Mouse (Mus musculus): ENCODE measurements at regions not wholly inside any gene's neighbourhood (a gene's known extent, or its start where the extent isn't known, plus 50 kb on each side); places are given as distances from the start of the nearest gene placed in this dataset.
A peak's percentile ranks its signal among the peaks of the same experiment; 100 is the strongest.

- DNase-seq (ENCODE audit: low read depth, low spot score): no peak
- TF ChIP-seq CTCF (IDR thresholded peaks at IDR 0.05): no peak
- ATAC-seq: no peak
- POLR2A ChIA-PET: no interaction called here
- H3K27me3 ChIP-seq: peaks cover 4% of the 10 kb centered on the region
- in situ Hi-C loops (cut with MboI; ENCODE audit: low pct_unique_long_range_greater_than_20kb): no loop called here
- CTCF ChIA-PET: no interaction called here
Observed at GRCm38 (mm10) chr2:133671528-133671927, 119.6 kb downstream of the Bmp2 start.

- DNase-seq (ENCODE audit: low read depth, low spot score): no peak
- peaks cover 10% of the 10 kb centered on the region for H3K27me3 ChIP-seq
- POLR2A ChIA-PET: no interaction called here
- in situ Hi-C loops (cut with MboI; ENCODE audit: low pct_unique_long_range_greater_than_20kb): no loop called here
- TF ChIP-seq CTCF (IDR thresholded peaks at IDR 0.05): no peak
- CTCF ChIA-PET: no interaction called here
- ATAC-seq: no peak
Observed at GRCm38 (mm10) chr2:133684367-133684766, 132.4 kb downstream of the Bmp2 start.

GRCm38 (mm10) chr2:133688121-133688787 is 136.3 kb downstream of the Bmp2 start:
- ATAC-seq: no peak
- CTCF ChIA-PET: no interaction called here
- POLR2A ChIA-PET: no interaction called here

GRCm38 (mm10) chr2:133688788-133689155 is 136.8 kb downstream of the Bmp2 start:
- ATAC-seq: no peak
- POLR2A ChIA-PET: no interaction called here
- no peak for TF ChIP-seq CTCF (IDR thresholded peaks at IDR 0.05)
- DNase-seq (ENCODE audit: low read depth, low spot score): no peak
- CTCF ChIA-PET: no interaction called here
- peaks cover 10% of the 10 kb centered on the region for H3K27me3 ChIP-seq
- in situ Hi-C loops (cut with MboI; ENCODE audit: low pct_unique_long_range_greater_than_20kb): no loop called here

More at GRCm38 (mm10) chr2:133688121-133688787, 136.3 kb downstream of the Bmp2 start:
- H3K27me3 ChIP-seq: peaks cover 10% of the 10 kb centered on the region
- TF ChIP-seq CTCF (IDR thresholded peaks at IDR 0.05): no peak
- in situ Hi-C loops (cut with MboI; ENCODE audit: low pct_unique_long_range_greater_than_20kb): no loop called here
- no peak for DNase-seq (ENCODE audit: low read depth, low spot score)

GRCm38 (mm10) chr2:133708735-133709584 is 157.0 kb downstream of the Bmp2 start:
- peaks cover 17% of the 10 kb centered on the region for H3K27me3 ChIP-seq
- TF ChIP-seq CTCF (IDR thresholded peaks at IDR 0.05): no peak
- CTCF ChIA-PET: no interaction called here
- in situ Hi-C loops (cut with MboI; ENCODE audit: low pct_unique_long_range_greater_than_20kb): no loop called here
- DNase-seq (ENCODE audit: low read depth, low spot score) (no peak), ATAC-seq (no peak)
- POLR2A ChIA-PET: no interaction called here

GRCm38 (mm10) chr2:133716243-133716642 is 164.3 kb downstream of the Bmp2 start:
- ATAC-seq: no peak
- ChIA-PET POLR2A (no interaction called here), CTCF (no interaction called here)
- in situ Hi-C loops (cut with MboI; ENCODE audit: low pct_unique_long_range_greater_than_20kb): no loop called here
- H3K27me3 ChIP-seq: peaks cover 41% of the 10 kb centered on the region
- DNase-seq (ENCODE audit: low read depth, low spot score): no peak
- TF ChIP-seq CTCF (IDR thresholded peaks at IDR 0.05): no peak

GRCm38 (mm10) chr2:133717076-133717475 is 165.1 kb downstream of the Bmp2 start:
- peaks cover 47% of the 10 kb centered on the region for H3K27me3 ChIP-seq
- ChIA-PET POLR2A (no interaction called here), CTCF (no interaction called here)
- in situ Hi-C loops (cut with MboI; ENCODE audit: low pct_unique_long_range_greater_than_20kb): no loop called here
- TF ChIP-seq CTCF (IDR thresholded peaks at IDR 0.05): no peak
- DNase-seq (ENCODE audit: low read depth, low spot score) (no peak), ATAC-seq (no peak)

GRCm38 (mm10) chr2:133724310-133724709 is 172.4 kb downstream of the Bmp2 start:
- no peak for ATAC-seq
- peaks cover 43% of the 10 kb centered on the region for H3K27me3 ChIP-seq
- in situ Hi-C loops (cut with MboI; ENCODE audit: low pct_unique_long_range_greater_than_20kb): loop anchor here (10.0 kb wide), 1 partner anchor 180 kb away; no protein-coding TSS in a partner anchor
- CTCF ChIA-PET: no interaction called here
- POLR2A ChIA-PET: no interaction called here
- TF ChIP-seq CTCF (IDR thresholded peaks at IDR 0.05): peak; percentile 62
- DNase-seq (ENCODE audit: low read depth, low spot score): no peak

GRCm38 (mm10) chr2:133724757-133725156 is 172.8 kb downstream of the Bmp2 start:
- DNase-seq (ENCODE audit: low read depth, low spot score) (no peak), ATAC-seq (no peak)
- in situ Hi-C loops (cut with MboI; ENCODE audit: low pct_unique_long_range_greater_than_20kb): loop anchor here (10.0 kb wide), 1 partner anchor 180 kb away; no protein-coding TSS in a partner anchor
- POLR2A ChIA-PET: no interaction called here
- CTCF ChIA-PET: no interaction called here
- H3K27me3 ChIP-seq: peaks cover 46% of the 10 kb centered on the region
- no peak for TF ChIP-seq CTCF (IDR thresholded peaks at IDR 0.05)

GRCm38 (mm10) chr2:133734469-133735225 is 182.7 kb downstream of the Bmp2 start:
- DNase-seq (ENCODE audit: low read depth, low spot score) (no peak), ATAC-seq (no peak)
- ChIA-PET CTCF (interaction anchor here (0.6 kb wide), 1 partner anchor 166 kb away, joined by 3 read pairs; no protein-coding TSS in a partner anchor), POLR2A (no interaction called here)
- H3K27me3 ChIP-seq: peaks cover 29% of the 10 kb centered on the region
- in situ Hi-C loops (cut with MboI; ENCODE audit: low pct_unique_long_range_greater_than_20kb): no loop called here
- TF ChIP-seq CTCF (IDR thresholded peaks at IDR 0.05): no peak
